Mouse (Mus musculus): ENCODE data around the gene Fdxr.

Fdxr gene

GRCm38 (mm10) chr11:115269330-115270066 is 7.4 kb downstream of the Fdxr start:
- DNase-seq (ENCODE audit: low read depth), result no peak

GRCm38 (mm10) chr11:115267958-115268357 is 8.9 kb downstream of the Fdxr start:
- DNase-seq (ENCODE audit: low read depth), result no peak

GRCm38 (mm10) chr11:115267061-115267883 is 9.6 kb downstream of the Fdxr start, which contains the start of gene Grin2c:
Grin2c (minus strand) TSS chr11:115267243.
- DNase-seq (ENCODE audit: low read depth), result no peak

- DNase-seq (ENCODE audit: low read depth), result no peak
Measured at GRCm38 (mm10) chr11:115266400-115266778, 10.5 kb downstream of the Fdxr start.

- DNase-seq (ENCODE audit: low read depth), result no peak
Measured at GRCm38 (mm10) chr11:115265771-115266399, 11.0 kb downstream of the Fdxr start.

GRCm38 (mm10) chr11:115264862-115265668 is 11.8 kb downstream of the Fdxr start:
- DNase-seq (ENCODE audit: low read depth), result no peak

- DNase-seq (ENCODE audit: low read depth), result no peak
Measured at GRCm38 (mm10) chr11:115264136-115264861, 12.6 kb downstream of the Fdxr start.

- no peak for DNase-seq (ENCODE audit: low read depth)
Measured at GRCm38 (mm10) chr11:115262954-115263353, 13.9 kb downstream of the Fdxr start.

GRCm38 (mm10) chr11:115259134-115259533 is 17.7 kb downstream of the Fdxr start:
- DNase-seq (ENCODE audit: low read depth), result no peak

- DNase-seq (ENCODE audit: low read depth), result no peak
Measured at GRCm38 (mm10) chr11:115257775-115258510, 18.9 kb downstream of the Fdxr start.

- DNase-seq (ENCODE audit: low read depth), result no peak
Measured at GRCm38 (mm10) chr11:115251258-115251657, 25.6 kb downstream of the Fdxr start.

GRCm38 (mm10) chr11:115250405-115251090 is 26.3 kb downstream of the Fdxr start:
- no peak for DNase-seq (ENCODE audit: low read depth)

- DNase-seq (ENCODE audit: low read depth), result no peak
Measured at GRCm38 (mm10) chr11:115249721-115250404, 27.0 kb downstream of the Fdxr start.

GRCm38 (mm10) chr11:115247945-115248344 is 28.9 kb downstream of the Fdxr start:
- no peak for DNase-seq (ENCODE audit: low read depth)

- no peak for DNase-seq (ENCODE audit: low read depth)
Measured at GRCm38 (mm10) chr11:115247240-115247639, 29.6 kb downstream of the Fdxr start.

- no peak for DNase-seq (ENCODE audit: low read depth)
Measured at GRCm38 (mm10) chr11:115246386-115246785, 30.5 kb downstream of the Fdxr start.

GRCm38 (mm10) chr11:115244840-115245239 is 32.0 kb downstream of the Fdxr start:
- no peak for DNase-seq (ENCODE audit: low read depth)

- no peak for DNase-seq (ENCODE audit: low read depth)
Measured at GRCm38 (mm10) chr11:115243783-115244182, 33.1 kb downstream of the Fdxr start.

GRCm38 (mm10) chr11:115242746-115243145 is 34.1 kb downstream of the Fdxr start:
- no peak for DNase-seq (ENCODE audit: low read depth)
